Mouse (Mus musculus) brain, embryonic 14.5 days (tissue): ENCODE results near the gene Gm28374. TPM values are rescaled to one million over a fixed set of nuclear protein-coding genes. Genes with fewer than 3 reads are reported as not detected.
A peak's percentile ranks its signal among the peaks of the same experiment; 100 is the strongest.

ENCODE experiments used
- DNase-seq: peaks from one replicate; pipeline ENCODE4 v3.0.0-alpha.2; 2011; ENCODE audit warnings: low read depth
- CTCF ChIP-seq: fragments of 200-500 bp; IDR thresholded peaks from 2 replicates; pipeline ENCODE4 v1.5.1; 2012; ENCODE audit warnings: inconsistent platforms, mild to moderate bottlenecking, moderate library complexity, borderline replicate concordance; ENCODE audit not compliant: insufficient read depth, insufficient read length; ENCODE audit errors: extremely low read depth
- POLR2A ChIP-seq: fragments of 200-500 bp; IDR thresholded peaks from 2 replicates; pipeline ENCODE4 v1.6.1; 2012; ENCODE audit warnings: mild to moderate bottlenecking, inconsistent platforms, borderline replicate concordance; ENCODE audit not compliant: poor library complexity, insufficient read depth, insufficient read length, severe bottlenecking; ENCODE audit errors: extremely low read depth
- polyA plus RNA-seq: library from polyadenylated mRNA; depleted of rRNA; stranded (reverse); fragments of >200 nt; gene quantifications from 2 replicates; pipeline ENCODE4 v1.2.3, GENCODE M21; 2012

Gm28374 gene
- polyA plus RNA-seq, 1 experiment = 3.1 TPM

- TF ChIP-seq CTCF = no peak
- TF ChIP-seq POLR2A = no peak
Observed at GRCm38 (mm10) chr19:6076564-6077393, 5.3 kb downstream of the Gm28374 start, which contains the start of gene Vps51. Gene Vps51, minus strand, starts transcription at chr19:6077231.

GRCm38 (mm10) chr19:6073889-6074288 is 8.2 kb downstream of the Gm28374 start:
- TF ChIP-seq POLR2A (no peak), CTCF (no peak)
- DNase-seq = no peak

More at GRCm38 (mm10) chr19:6076564-6077393, 5.3 kb downstream of the Gm28374 start, which contains the start of gene Vps51:
- peak; percentile 98 for DNase-seq

- TF ChIP-seq CTCF = no peak
Observed at GRCm38 (mm10) chr19:6071261-6071660, 10.8 kb downstream of the Gm28374 start.

GRCm38 (mm10) chr19:6070571-6071250 is 11.3 kb downstream of the Gm28374 start:
- TF ChIP-seq CTCF = no peak
- TF ChIP-seq POLR2A = no peak
- no peak for DNase-seq

More at GRCm38 (mm10) chr19:6071261-6071660, 10.8 kb downstream of the Gm28374 start:
- DNase-seq = no peak

- TF ChIP-seq POLR2A = no peak
- no peak for TF ChIP-seq CTCF
- DNase-seq = no peak
Observed at GRCm38 (mm10) chr19:6069851-6070250, 12.2 kb downstream of the Gm28374 start.

GRCm38 (mm10) chr19:6068951-6069350 is 13.1 kb downstream of the Gm28374 start:
- no peak for DNase-seq
- TF ChIP-seq POLR2A = no peak
- TF ChIP-seq CTCF = no peak

- peak; percentile 96 for DNase-seq
- TF ChIP-seq POLR2A (peak; percentile 20; the same call in 1 of the 2 replicates), CTCF (peak; percentile 3; the same call in 1 of the 2 replicates)
Observed at GRCm38 (mm10) chr19:6067724-6068415, 14.2 kb downstream of the Gm28374 start, which contains the start of gene Tm7sf2. Gene Tm7sf2, minus strand, starts transcription at chr19:6068373.

GRCm38 (mm10) chr19:6067011-6067723 is 14.9 kb downstream of the Gm28374 start:
- peak; percentile 92 for DNase-seq
- TF ChIP-seq POLR2A = no peak
- peak; percentile 92 for TF ChIP-seq CTCF

GRCm38 (mm10) chr19:6066571-6066970 is 15.5 kb downstream of the Gm28374 start:
- DNase-seq = no peak
- TF ChIP-seq CTCF (no peak), POLR2A (no peak)

- no peak for DNase-seq
- TF ChIP-seq POLR2A (no peak), CTCF (no peak)
Observed at GRCm38 (mm10) chr19:6063081-6063480, 19.0 kb downstream of the Gm28374 start.

GRCm38 (mm10) chr19:6062418-6062817 is 19.6 kb downstream of the Gm28374 start:
- TF ChIP-seq POLR2A (no peak), CTCF (no peak)

More at GRCm38 (mm10) chr19:6062418-6062817, 19.6 kb downstream of the Gm28374 start:
- no peak for DNase-seq
